Mouse (Mus musculus): ENCODE results near the gene Cryba4.

The Cryba4 gene

DNA sequence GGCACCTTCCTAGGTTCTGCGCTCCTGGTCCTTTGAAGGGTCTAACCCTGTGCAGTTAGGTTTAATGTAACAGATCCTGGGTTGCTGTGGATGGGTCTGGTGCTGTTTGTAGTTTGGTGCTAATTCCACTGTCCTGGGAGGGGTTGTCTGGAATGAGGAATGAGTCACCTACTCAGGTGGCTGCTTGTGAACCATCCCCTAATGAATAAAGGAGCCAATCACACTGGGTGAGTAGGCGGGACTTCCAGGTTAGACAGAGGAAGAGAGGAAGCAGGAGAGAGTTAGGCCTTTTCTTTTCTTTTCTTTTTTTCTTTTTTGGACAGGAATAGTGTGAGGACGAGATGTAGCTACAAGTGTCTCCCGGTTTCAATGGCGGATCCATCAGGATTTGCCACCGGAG is 52.7 kb downstream of the Cryba4 start:
- DNase-seq (ENCODE audit: low read depth): no peak
